Mouse (Mus musculus) NIH3T3 (cell line): ENCODE data around the gene Eef2kmt.

ENCODE experiments used
- DNase-seq: peaks from one replicate; pipeline ENCODE4 v3.0.0-alpha.2; 2012; ENCODE audit warnings: low read depth

The Eef2kmt gene

GRCm38 (mm10) chr16:5222140-5222539, 33.6 kb downstream of the Eef2kmt start, which contains the start of gene AU021092:
AU021092 (minus strand) TSS chr16:5222299.
- no peak for DNase-seq

DNA sequence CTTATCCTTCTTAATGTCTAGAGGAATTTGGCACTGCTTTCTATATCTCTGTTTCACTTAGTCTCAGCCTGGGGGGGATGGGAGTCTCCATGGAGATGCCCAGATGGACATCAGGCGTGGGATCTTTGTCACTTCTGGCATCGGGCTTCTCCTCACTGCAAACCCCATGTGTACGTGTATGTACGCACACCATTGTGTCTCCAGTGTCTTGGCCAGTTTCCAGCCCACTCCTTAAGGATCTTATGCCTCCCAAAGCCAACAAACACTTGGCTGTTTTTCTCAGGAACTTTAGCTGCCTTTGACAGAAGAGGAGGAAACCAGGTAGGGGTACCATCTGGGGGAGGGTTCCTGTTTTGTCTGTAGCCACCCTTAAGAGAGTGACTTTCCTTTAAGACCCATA, 34.4 kb downstream of the Eef2kmt start:
- no peak for DNase-seq

GRCm38 (mm10) chr16:5217341-5218133, 38.2 kb downstream of the Eef2kmt start:
- DNase-seq: peak; percentile 45

DNA sequence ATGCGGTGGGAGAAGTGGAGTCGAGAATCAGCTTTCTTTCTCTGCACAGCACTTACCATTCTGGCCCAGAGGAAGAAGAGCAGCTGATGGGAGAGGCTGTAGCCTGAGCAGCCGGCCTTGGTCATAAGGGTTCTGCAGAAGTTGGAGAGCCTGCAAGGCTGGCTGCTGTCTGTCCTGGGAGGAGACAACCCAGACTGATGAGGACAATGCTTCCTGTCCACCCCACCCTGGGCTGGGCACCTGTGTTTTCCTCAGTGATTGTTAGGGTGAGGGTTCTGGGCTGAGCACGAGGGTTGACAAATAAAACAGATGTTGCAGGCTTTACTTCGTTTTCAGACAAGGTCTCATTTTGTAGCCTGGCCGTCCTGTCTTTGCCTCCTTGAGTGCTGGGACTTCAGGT, 39.1 kb downstream of the Eef2kmt start:
- DNase-seq: no peak

DNA sequence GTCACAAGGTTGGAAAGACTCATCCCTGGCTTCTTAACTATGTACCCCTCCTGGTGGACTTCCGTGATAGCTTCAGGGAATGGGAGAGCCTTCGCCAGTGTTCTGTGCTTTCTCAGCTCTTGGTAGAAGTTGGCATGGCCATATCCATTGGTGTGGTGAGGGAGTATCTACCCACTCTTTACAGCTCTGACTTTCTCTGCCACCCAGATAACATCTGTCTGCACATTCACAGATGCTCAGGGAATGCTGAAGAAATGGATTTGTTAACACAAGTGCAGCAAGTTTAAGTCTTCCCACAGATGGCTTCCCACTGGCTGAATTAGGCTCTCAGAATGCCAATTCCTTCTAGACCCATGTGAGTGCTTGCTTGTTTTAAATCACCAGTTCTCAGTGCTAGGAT, 41.7 kb downstream of the Eef2kmt start:
- no peak for DNase-seq

GRCm38 (mm10) chr16:5212150-5212549, 43.6 kb downstream of the Eef2kmt start:
- no peak for DNase-seq

GRCm38 (mm10) chr16:5210365-5210764, 45.4 kb downstream of the Eef2kmt start:
- no peak for DNase-seq

GRCm38 (mm10) chr16:5206051-5206450, 49.7 kb downstream of the Eef2kmt start:
- DNase-seq: peak; percentile 39

DNA sequence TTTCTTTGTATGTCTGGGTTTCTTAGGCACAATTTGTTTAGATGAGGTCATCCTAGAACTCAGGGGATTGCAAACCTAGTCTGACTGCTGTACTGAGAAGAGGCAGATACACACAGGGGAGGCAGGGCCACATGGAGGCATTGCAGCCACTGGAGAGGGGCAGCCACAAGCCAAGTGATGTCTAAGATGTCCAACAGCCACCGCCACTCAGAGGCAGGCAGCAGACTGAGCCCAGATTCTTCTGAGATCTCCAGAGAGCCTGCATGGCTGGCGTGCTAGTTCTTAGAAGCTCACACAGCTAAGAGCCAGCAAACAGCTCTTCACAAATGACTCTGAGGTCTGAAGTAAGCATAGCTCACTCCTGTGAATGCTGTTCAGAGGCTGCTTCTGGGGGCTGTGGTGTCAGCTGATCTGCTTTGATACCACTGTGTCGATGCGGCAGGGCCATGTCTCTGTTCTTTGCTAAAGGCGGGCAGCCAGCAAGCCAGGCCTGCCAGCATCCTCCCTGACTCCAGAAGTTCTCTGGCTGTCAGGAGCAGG, 50.3 kb downstream of the Eef2kmt start:
- DNase-seq: no peak

DNA sequence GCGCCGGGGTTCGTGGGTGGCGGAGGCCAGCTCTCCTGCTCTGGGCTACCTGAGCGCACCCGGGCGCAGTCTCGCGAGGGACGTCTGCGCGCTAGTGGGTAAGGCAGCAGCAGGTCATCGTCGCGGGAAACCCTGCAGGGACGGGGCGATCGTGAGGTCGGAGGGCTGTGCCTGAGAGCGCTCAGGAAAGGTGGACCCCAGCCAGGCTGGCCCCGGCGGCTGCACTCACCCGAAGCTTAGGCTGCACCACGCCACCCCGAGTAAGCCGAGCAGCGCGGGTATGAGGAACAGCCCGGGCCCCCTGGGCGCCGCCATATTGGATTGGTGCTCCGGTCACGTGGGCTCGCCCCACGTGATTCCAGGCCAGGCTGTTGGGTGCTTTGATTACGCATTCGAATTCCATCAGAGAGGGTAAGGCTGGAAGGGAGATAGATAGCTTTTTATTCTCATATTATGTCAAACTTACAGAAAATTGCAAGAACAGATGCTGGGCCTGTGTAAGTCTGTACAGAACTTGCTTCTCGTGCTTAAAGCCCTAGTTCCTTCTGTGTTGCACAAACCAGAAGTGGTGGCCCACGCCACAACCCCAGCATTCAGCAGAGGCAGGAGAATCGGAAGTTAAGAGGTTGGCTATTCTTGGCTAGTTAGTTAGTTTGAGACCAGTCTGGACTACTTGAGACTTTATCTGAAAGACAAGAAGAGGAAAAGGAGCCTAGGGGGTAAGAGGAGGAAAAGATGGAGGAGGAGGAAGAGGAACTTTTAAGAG, 51.9 kb downstream of the Eef2kmt start, which contains the start of gene Nagpa:
Gene Nagpa (minus strand): TSS at position 345 of the 766 bp plus-strand sequence.
- peak; percentile 98 for DNase-seq

DNA sequence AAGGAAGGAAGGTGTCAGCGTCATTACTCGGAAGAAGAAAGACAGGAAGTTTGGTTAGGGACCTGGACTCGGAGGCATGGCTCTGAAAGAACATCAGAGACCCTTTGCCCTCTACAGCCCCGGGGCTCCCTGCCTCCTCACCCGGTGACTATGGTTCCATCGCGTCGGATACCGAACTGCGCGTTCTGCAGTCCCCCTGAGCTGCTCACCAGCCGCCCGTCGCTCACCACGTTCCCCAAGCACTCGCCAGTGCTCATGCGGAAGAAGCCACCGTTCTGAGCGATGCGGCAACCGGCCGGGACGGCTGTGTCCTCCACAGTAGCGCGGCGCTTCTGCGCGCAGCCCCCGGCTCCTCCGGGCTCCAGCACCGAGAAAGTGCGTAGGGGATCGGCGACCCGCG, 52.6 kb downstream of the Eef2kmt start:
- DNase-seq: peak; percentile 11

- DNase-seq: peak; percentile 78
Observed at GRCm38 (mm10) chr16:5202681-5203080, 53.1 kb downstream of the Eef2kmt start.

GRCm38 (mm10) chr16:5195080-5195479, 60.7 kb downstream of the Eef2kmt start:
- DNase-seq: peak; percentile 82
